Mouse (Mus musculus) neural tube, embryonic 10.5 days (tissue): ENCODE measurements around the gene Hist1h1b.
A peak's percentile ranks its signal among the peaks of the same experiment; 100 is the strongest.

ENCODE experiments used
- DNase-seq: peaks from one replicate; pipeline ENCODE4 v3.0.0-alpha.2; 2017; ENCODE audit warnings: low spot score; ENCODE audit errors: extremely low spot score

Hist1h1b gene

GRCm38 (mm10) chr13:21733466-21733865, 47.0 kb downstream of the Hist1h1b start:
- peak; percentile 51 for DNase-seq
